Mouse (Mus musculus) embryonic facial prominence, embryonic 11.5 days (tissue): ENCODE data around the gene Tbc1d9. TPM values are rescaled to one million over a fixed set of nuclear protein-coding genes. Genes with fewer than 3 reads are reported as not detected.

ENCODE experiments used
- ATAC-seq: fragments of 200-750 bp; cut with Nextera tagmentation; replicated peaks from 2 replicates; pipeline ENCODE4 v1.8.0; 2017; ENCODE audit warnings: low read depth; ENCODE audit not compliant: insufficient number of reproducible peaks, low FRiP score, low TSS enrichment
- DNase-seq: peaks from one replicate; pipeline ENCODE4 v3.0.0-alpha.2; 2015; ENCODE audit warnings: low spot score
- H3K27ac ChIP-seq: fragments of 300-500 bp; sonication (generic); replicated peaks from 2 replicates; pipeline ENCODE4 v1.5.1; 2014; ENCODE audit warnings: mild to moderate bottlenecking, low read depth, low read length, control low read depth
- H3K27me3 ChIP-seq: fragments of 300-500 bp; sonication (generic); 2 replicates; pipeline ENCODE4 v1.6.1; 2014; ENCODE audit warnings: mild to moderate bottlenecking, low read length, moderate library complexity, mixed read lengths; ENCODE audit not compliant: control insufficient read depth, insufficient read depth
- H3K36me3 ChIP-seq: fragments of 300-500 bp; sonication (generic); replicated peaks from 2 replicates; pipeline ENCODE4 v1.6.1; 2014; ENCODE audit warnings: low read depth, mild to moderate bottlenecking, low read length, moderate library complexity, mixed read lengths; ENCODE audit not compliant: control insufficient read depth, insufficient read depth
- H3K4me1 ChIP-seq: fragments of 300-500 bp; sonication (generic); 2 replicates; pipeline ENCODE4 v1.6.1; 2014; ENCODE audit warnings: low read length, mixed read lengths; ENCODE audit not compliant: control insufficient read depth, insufficient read depth
- H3K4me2 ChIP-seq: fragments of 300-500 bp; sonication (generic); 2 replicates; pipeline ENCODE4 v1.6.1; 2014; ENCODE audit warnings: low read depth, mild to moderate bottlenecking, control low read depth, low read length, moderate library complexity
- H3K4me3 ChIP-seq: fragments of 300-500 bp; sonication (generic); 2 replicates; pipeline ENCODE4 v1.5.1; 2014; ENCODE audit warnings: low read depth, low read length, control low read depth
- H3K9ac ChIP-seq: fragments of 300-500 bp; sonication (generic); replicated peaks from 2 replicates; pipeline ENCODE4 v1.6.1; 2014; ENCODE audit warnings: mild to moderate bottlenecking, control low read depth, low read length
- H3K9me3 ChIP-seq: fragments of 300-500 bp; sonication (generic); replicated peaks from 2 replicates; pipeline ENCODE4 v1.6.1; 2016; ENCODE audit warnings: mild to moderate bottlenecking, low read length, inconsistent platforms, mixed read lengths; ENCODE audit not compliant: control insufficient read depth
- WGBS: fragments of 180-500 bp; shearing (Covaris S2); extraction: QIAGEN DNeasy Blood & Tissue Kit; methylation state at CpG from one replicate; pipeline ENCODE4 v1.1.7; 2014; 5-methylcytosine and 5-hydroxymethylcytosine counted together
- polyA plus RNA-seq: library from polyadenylated mRNA; unstranded; fragments of >200 nt; fragmentation: Nextera tagmentation; extraction: Ambion mirVana; gene quantifications from 2 replicates; pipeline ENCODE4 v1.2.1, GENCODE M21; 2014

Tbc1d9 gene
- polyA plus RNA-seq, 1 experiment from 2014 or later = 6.4 TPM

- Histone ChIP-seq H3K27me3 (no peaks in the 10 kb centered on the region), H3K4me1 (no peaks in the 10 kb centered on the region), H3K4me2 (no peak overlapping the region), H3K27ac (no peak overlapping the region), H3K36me3 (no peaks in the 10 kb centered on the region), H3K4me3 (no peak overlapping the region), H3K9me3 (no peaks in the 10 kb centered on the region), H3K9ac (no peak overlapping the region)
- 65% methylated on average over 1 of the region's 2 CpGs for WGBS
- DNase-seq = no peak
- no peak for ATAC-seq
These were observed 13.1 kb upstream of the Tbc1d9 start for GRCm38 (mm10) chr8:83152055-83152454.

GRCm38 (mm10) chr8:83152470-83152869 lies 12.7 kb upstream of the Tbc1d9 start:
- Histone ChIP-seq H3K9ac (no peak overlapping the region), H3K4me3 (no peak overlapping the region), H3K27me3 (no peaks in the 10 kb centered on the region), H3K36me3 (no peaks in the 10 kb centered on the region), H3K9me3 (no peaks in the 10 kb centered on the region), H3K4me2 (no peak overlapping the region), H3K27ac (no peak overlapping the region), H3K4me1 (no peaks in the 10 kb centered on the region)
- 74% methylated on average over 4 of the region's 4 CpGs for WGBS
- ATAC-seq (no peak), DNase-seq (no peak)

GRCm38 (mm10) chr8:83155110-83155509 lies 10.0 kb upstream of the Tbc1d9 start:
- Histone ChIP-seq H3K4me3 (no peak overlapping the region), H3K4me1 (no peaks in the 10 kb centered on the region), H3K9me3 (no peaks in the 10 kb centered on the region), H3K36me3 (no peaks in the 10 kb centered on the region), H3K9ac (no peak overlapping the region), H3K27me3 (no peaks in the 10 kb centered on the region), H3K4me2 (no peak overlapping the region), H3K27ac (no peak overlapping the region)
- DNase-seq (no peak), ATAC-seq (no peak)
- 33% methylated on average over 4 of the region's 4 CpGs for WGBS

- Histone ChIP-seq H3K9me3 (no peaks in the 10 kb centered on the region), H3K9ac (no peak overlapping the region), H3K4me3 (no peak overlapping the region), H3K4me2 (no peak overlapping the region), H3K4me1 (no peaks in the 10 kb centered on the region), H3K27ac (no peak overlapping the region), H3K36me3 (no peaks in the 10 kb centered on the region), H3K27me3 (no peaks in the 10 kb centered on the region)
- 68% methylated on average over 3 of the region's 3 CpGs for WGBS
- ATAC-seq (no peak), DNase-seq (no peak)
These were observed 6.2 kb upstream of the Tbc1d9 start for GRCm38 (mm10) chr8:83158971-83159370.

- Histone ChIP-seq H3K4me2 (no peak overlapping the region), H3K9ac (no peak overlapping the region), H3K27ac (no peak overlapping the region), H3K4me3 (no peak overlapping the region), H3K4me1 (no peaks in the 10 kb centered on the region), H3K9me3 (no peaks in the 10 kb centered on the region), H3K36me3 (no peaks in the 10 kb centered on the region), H3K27me3 (no peaks in the 10 kb centered on the region)
- ATAC-seq (no peak), DNase-seq (no peak)
- 43% methylated on average over 1 of the region's 1 CpGs for WGBS
These were observed 5.5 kb upstream of the Tbc1d9 start for GRCm38 (mm10) chr8:83159615-83160014.

DNA sequence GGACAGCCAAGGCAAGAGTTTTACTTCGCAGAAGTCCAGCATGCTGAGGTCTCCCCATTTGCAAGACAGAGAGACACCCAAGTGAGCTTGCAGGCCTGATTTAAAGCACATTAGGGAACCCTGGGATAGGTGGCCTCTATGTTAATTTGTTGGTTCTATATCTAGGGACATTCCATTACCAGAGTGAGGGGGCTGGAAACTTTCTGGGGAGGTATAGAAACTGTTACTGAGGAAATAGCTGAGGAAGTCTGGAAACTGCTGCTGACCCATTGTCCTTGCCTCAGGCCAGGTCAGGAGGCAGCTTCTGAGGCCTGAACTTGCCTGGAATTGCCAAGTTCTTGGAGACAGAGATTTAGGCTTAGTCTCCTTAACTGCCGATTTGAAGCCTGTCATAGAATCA lies 4.5 kb upstream of the Tbc1d9 start:
- Histone ChIP-seq H3K9ac (no peak overlapping the region), H3K27ac (no peak overlapping the region), H3K4me2 (no peak overlapping the region), H3K4me3 (no peak overlapping the region), H3K4me1 (no peaks in the 10 kb centered on the region), H3K9me3 (no peaks in the 10 kb centered on the region), H3K27me3 (no peaks in the 10 kb centered on the region), H3K36me3 (no peaks in the 10 kb centered on the region)
- ATAC-seq (no peak), DNase-seq (no peak)
- WGBS = 82% methylated on average over 2 of the region's 2 CpGs

DNA sequence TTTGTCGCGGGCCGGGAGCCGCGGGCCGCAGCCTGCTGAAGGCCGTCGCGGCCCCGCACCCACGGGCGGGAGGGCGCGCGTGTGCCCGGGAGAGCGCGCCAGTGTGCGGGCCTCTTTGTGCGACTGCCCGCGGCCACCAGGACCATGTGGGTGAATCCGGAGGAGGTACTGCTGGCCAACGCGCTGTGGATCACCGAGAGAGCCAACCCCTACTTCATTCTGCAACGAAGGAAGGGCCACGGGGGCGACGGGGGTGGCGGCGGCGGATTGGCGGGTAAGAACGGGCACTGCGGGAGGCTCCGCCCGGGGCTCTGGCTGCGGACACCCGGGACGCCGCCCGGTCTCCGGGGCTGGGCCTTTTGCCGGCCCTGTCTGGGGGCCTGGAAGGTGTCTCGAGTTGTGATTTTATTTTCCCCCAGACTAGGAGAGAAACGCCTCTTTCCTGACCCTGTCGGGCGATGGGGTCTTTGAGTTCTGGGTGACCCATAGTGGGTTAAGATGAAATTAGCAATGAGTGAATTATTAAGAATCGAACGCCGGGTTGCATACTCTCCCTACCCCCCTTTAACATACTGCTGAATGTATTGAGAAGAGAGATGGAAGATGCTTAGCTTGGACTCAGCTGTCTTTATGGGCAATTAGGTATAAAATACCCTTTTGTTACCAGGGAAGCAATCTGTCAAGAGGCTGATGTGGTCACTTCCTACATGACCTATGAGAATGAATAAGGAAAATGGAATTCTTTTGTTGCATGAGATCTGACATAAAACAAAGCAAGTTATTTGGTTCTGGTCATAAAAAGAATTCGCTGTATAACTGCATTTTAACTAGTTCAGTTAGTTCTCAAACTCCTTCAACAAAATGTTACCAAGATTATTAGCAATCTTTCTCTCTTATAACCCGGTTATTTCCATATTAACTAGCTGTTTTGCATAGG lies 1.0 kb downstream of the Tbc1d9 start, which contains the start of gene Gm10645:
Gm10645 (minus strand) TSS at position 240 of the 937 bp plus-strand sequence.
- peak within 1 kb of the TSS; percentile 93 for H3K4me2 ChIP-seq
- H3K4me3 ChIP-seq = peak within 1 kb of the TSS; percentile 72
- peak within 1 kb of the TSS; percentile 71 for H3K27ac ChIP-seq
- peak within 1 kb of the TSS; percentile 55 for H3K9ac ChIP-seq
- WGBS = 3% methylated on average over 54 of the region's 54 CpGs
- no peaks in the 10 kb centered on the region for H3K36me3 ChIP-seq
- no peaks in the 10 kb centered on the region for H3K9me3 ChIP-seq
- DNase-seq = no peak
- H3K4me1 ChIP-seq = no peaks in the 10 kb centered on the region
- ATAC-seq = peak; percentile 64
- H3K27me3 ChIP-seq = no peaks in the 10 kb centered on the region

DNA sequence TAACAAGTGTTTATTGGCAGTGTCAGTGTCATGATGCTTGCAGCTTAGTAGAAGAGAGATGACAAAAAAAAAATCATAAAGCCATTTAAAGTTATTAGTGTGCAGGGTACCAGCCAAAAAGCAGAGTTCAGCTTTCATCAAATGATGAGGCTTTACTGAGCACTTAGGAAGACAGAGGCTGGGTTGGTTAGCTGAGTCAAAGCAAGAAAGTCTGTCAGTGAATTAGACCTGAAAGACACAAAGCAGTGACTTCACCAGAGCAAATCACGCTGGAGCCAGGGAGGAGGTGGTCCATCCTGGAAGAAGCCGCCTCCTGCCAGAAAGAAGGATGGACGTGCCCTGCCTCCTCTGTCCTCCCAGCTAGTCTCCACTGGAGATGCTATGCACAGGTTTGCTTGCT lies 2.8 kb downstream of the Tbc1d9 start:
- DNase-seq (no peak), ATAC-seq (no peak)
- Histone ChIP-seq H3K4me2 (no peak overlapping the region), H3K9ac (no peak overlapping the region), H3K4me3 (no peak overlapping the region), H3K4me1 (no peaks in the 10 kb centered on the region), H3K27me3 (no peaks in the 10 kb centered on the region), H3K27ac (no peak overlapping the region), H3K36me3 (no peaks in the 10 kb centered on the region), H3K9me3 (no peaks in the 10 kb centered on the region)
- 62% methylated on average over 3 of the region's 3 CpGs for WGBS
